Mouse (Mus musculus) lung, postnatal 4 days (tissue): ENCODE data around the gene Tmem258.

Experiments used
- DNase-seq, 2 experiments: peaks; one replicate each; pipeline ENCODE4 v3.0.0; 2021

Gene Tmem258

GRCm38 (mm10) chr19:10185876-10186275 is 17.9 kb upstream of the Tmem258 start:
- no peak for DNase-seq

GRCm38 (mm10) chr19:10186569-10186968 is 17.2 kb upstream of the Tmem258 start:
- DNase-seq: no peak

GRCm38 (mm10) chr19:10188281-10188811 is 15.5 kb upstream of the Tmem258 start:
- DNase-seq: no peak

- DNase-seq: no peak
Measured at GRCm38 (mm10) chr19:10189022-10189421, 14.8 kb upstream of the Tmem258 start.

- DNase-seq: no peak
Measured at GRCm38 (mm10) chr19:10189940-10190339, 13.9 kb upstream of the Tmem258 start.

GRCm38 (mm10) chr19:10190796-10191195 is 13.0 kb upstream of the Tmem258 start:
- DNase-seq: peak; percentile 79 to 84

- DNase-seq: peak; percentile 47 to 52
Measured at GRCm38 (mm10) chr19:10191326-10191725, 12.5 kb upstream of the Tmem258 start.

GRCm38 (mm10) chr19:10194337-10194736 is 9.5 kb upstream of the Tmem258 start:
- no peak for DNase-seq

- DNase-seq: no peak
Measured at GRCm38 (mm10) chr19:10195252-10195651, 8.6 kb upstream of the Tmem258 start.

- no peak for DNase-seq
Measured at GRCm38 (mm10) chr19:10197130-10197529, 6.7 kb upstream of the Tmem258 start.

GRCm38 (mm10) chr19:10198286-10198685 is 5.5 kb upstream of the Tmem258 start:
- no peak for DNase-seq

GRCm38 (mm10) chr19:10198723-10199122 is 5.1 kb upstream of the Tmem258 start:
- DNase-seq: peak; percentile 75 to 85

- no peak for DNase-seq
Measured at GRCm38 (mm10) chr19:10203146-10203847, 517 bp upstream of the Tmem258 start.

- peak; percentile 68 to 78 for DNase-seq
Measured at GRCm38 (mm10) chr19:10204616-10205001, 795 bp downstream of the Tmem258 start.

- peak in 1 of 2 experiments; percentile 34 for DNase-seq
Measured at GRCm38 (mm10) chr19:10205051-10205450, 1.2 kb downstream of the Tmem258 start.

GRCm38 (mm10) chr19:10208851-10209250 is 5.0 kb downstream of the Tmem258 start:
- no peak for DNase-seq

- no peak for DNase-seq
Measured at GRCm38 (mm10) chr19:10210885-10211284, 7.1 kb downstream of the Tmem258 start.

GRCm38 (mm10) chr19:10213796-10214471 is 10.1 kb downstream of the Tmem258 start:
- no peak for DNase-seq

- no peak for DNase-seq
Measured at GRCm38 (mm10) chr19:10216101-10216500, 12.3 kb downstream of the Tmem258 start.

GRCm38 (mm10) chr19:10219108-10219507 is 15.3 kb downstream of the Tmem258 start:
- DNase-seq: peak in 1 of 2 experiments; percentile 60

GRCm38 (mm10) chr19:10219593-10219992 is 15.8 kb downstream of the Tmem258 start:
- peak in 1 of 2 experiments; percentile 57 for DNase-seq

- DNase-seq: no peak
Measured at GRCm38 (mm10) chr19:10221585-10221984, 17.8 kb downstream of the Tmem258 start.

- DNase-seq: no peak
Measured at GRCm38 (mm10) chr19:10222656-10223055, 18.8 kb downstream of the Tmem258 start.

- DNase-seq: no peak
Measured at GRCm38 (mm10) chr19:10223561-10223960, 19.7 kb downstream of the Tmem258 start.
